Mouse (Mus musculus) MEL (cell line): ENCODE data around the gene Taar3.

Experiments used
- CHD1 ChIP-seq: IDR thresholded peaks from 2 replicates; pipeline ENCODE4 v1.6.1; 2012; ENCODE audit warnings: low read depth, mild to moderate bottlenecking, inconsistent platforms, low read length, improper control_type of control experiment
- CTCF ChIP-seq, 3 experiments: IDR thresholded peaks in 2 of 3; conservative IDR thresholded peaks in 1 of 3; 2 replicates each; pipeline ENCODE4 v1.5.1; 2011 to 2012; ENCODE audit warnings: low read length in 3 of 3, low read depth in 2 of 3, mild to moderate bottlenecking in 2 of 3, improper control_type of control experiment in 1 of 3, inconsistent platforms in 1 of 3, mixed read lengths in 1 of 3, moderate library complexity in 1 of 3; ENCODE audit not compliant: control insufficient read depth in 1 of 3, insufficient read depth in 1 of 3, poor library complexity in 1 of 3, severe bottlenecking in 1 of 3
- E2F4 ChIP-seq: IDR thresholded peaks from 2 replicates; pipeline ENCODE4 v1.6.1; 2011; ENCODE audit warnings: low read depth, low read length, improper control_type of control experiment, borderline replicate concordance
- GATA1 ChIP-seq: IDR thresholded peaks from 2 replicates; pipeline ENCODE4 v1.6.1; 2011; ENCODE audit warnings: low read depth, low read length, improper control_type of control experiment
- JUND ChIP-seq: IDR thresholded peaks from 2 replicates; pipeline ENCODE4 v1.6.1; 2011; ENCODE audit warnings: low read depth, mild to moderate bottlenecking, improper control_type of control experiment, low read length
- MAX ChIP-seq: IDR thresholded peaks from 2 replicates; pipeline ENCODE4 v1.6.1; 2011; ENCODE audit warnings: low read length, improper control_type of control experiment
- POLR2A ChIP-seq, 2 experiments: IDR thresholded peaks; 2 replicates each; pipeline ENCODE4 v1.6.1; 2011 to 2012; ENCODE audit warnings: low read length in 2 of 2, mild to moderate bottlenecking in 2 of 2, control low read depth in 1 of 2, improper control_type of control experiment in 1 of 2, low read depth in 1 of 2, moderate library complexity in 1 of 2; ENCODE audit not compliant: control insufficient read depth in 1 of 2, insufficient read depth in 1 of 2, poor library complexity in 1 of 2
- SMC3 ChIP-seq: IDR thresholded peaks from 2 replicates; pipeline ENCODE4 v1.6.1; 2011; ENCODE audit warnings: low read depth, low read length, improper control_type of control experiment
- UBTF ChIP-seq: IDR thresholded peaks from 2 replicates; pipeline ENCODE4 v1.6.1; 2012; ENCODE audit warnings: low read depth, mild to moderate bottlenecking, inconsistent platforms, low read length, improper control_type of control experiment, moderate library complexity, borderline replicate concordance; ENCODE audit not compliant: insufficient read depth
- USF2 ChIP-seq, 2 experiments: IDR thresholded peaks; 2 replicates each; pipeline ENCODE4 v1.6.1; 2011 to 2012; ENCODE audit warnings: improper control_type of control experiment in 2 of 2, low read length in 2 of 2, borderline replicate concordance in 1 of 2, inconsistent platforms in 1 of 2, low read depth in 1 of 2, mild to moderate bottlenecking in 1 of 2; ENCODE audit not compliant: insufficient read depth in 1 of 2
- ZC3H11A ChIP-seq: IDR thresholded peaks from 2 replicates; pipeline ENCODE4 v1.6.1; 2012; ENCODE audit warnings: low read depth, mild to moderate bottlenecking, inconsistent platforms, low read length, improper control_type of control experiment

DNA sequence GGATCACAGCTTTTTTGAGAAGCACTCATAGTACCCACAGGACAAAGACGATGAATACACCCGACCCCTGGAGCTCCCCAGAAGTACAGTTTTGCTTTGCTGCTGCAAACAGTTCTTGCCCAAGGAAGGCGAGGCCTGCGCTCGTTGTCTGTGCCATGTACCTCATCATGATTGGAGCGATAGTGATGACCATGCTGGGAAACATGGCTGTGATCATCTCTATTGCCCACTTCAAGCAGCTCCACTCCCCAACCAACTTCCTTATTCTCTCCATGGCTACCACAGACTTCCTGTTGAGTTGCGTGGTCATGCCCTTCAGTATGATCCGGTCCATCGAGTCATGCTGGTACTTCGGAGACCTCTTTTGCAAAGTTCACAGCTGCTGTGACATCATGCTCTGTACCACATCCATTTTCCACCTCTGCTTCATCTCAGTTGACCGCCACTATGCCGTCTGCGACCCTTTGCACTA, 11.1 kb downstream of the Taar3 start, which contains the start of gene Taar4:
- no peak for TF ChIP-seq CTCF (IDR thresholded peaks at IDR 0.05 in 2 of 3, conservative IDR thresholded peaks at IDR 0.05 in 1 of 3; ENCODE audit: control insufficient read depth in 1 of 3, insufficient read depth in 1 of 3, low read depth in 2 of 3, low read length in 3 of 3, poor library complexity in 1 of 3, severe bottlenecking in 1 of 3)
- TF ChIP-seq USF2 (IDR thresholded peaks at IDR 0.05; ENCODE audit: borderline replicate concordance in 1 of 2, insufficient read depth in 1 of 2, low read depth in 1 of 2, low read length in 2 of 2), result no peak
- no peak for TF ChIP-seq POLR2A (IDR thresholded peaks at IDR 0.05; ENCODE audit: control insufficient read depth in 1 of 2, insufficient read depth in 1 of 2, low read depth in 1 of 2, low read length in 2 of 2, poor library complexity in 1 of 2)
- TF ChIP-seq MAX, result no peak
- no peak for TF ChIP-seq JUND
- TF ChIP-seq CHD1, result no peak
- TF ChIP-seq E2F4, result no peak
- TF ChIP-seq GATA1, result no peak
- no peak for TF ChIP-seq SMC3
- TF ChIP-seq ZC3H11A, result no peak
- TF ChIP-seq UBTF, result no peak
